Mouse (Mus musculus) lung, embryonic 16.5 days (tissue): ENCODE measurements around the gene Ttyh2. TPM values are rescaled to one million over a fixed set of nuclear protein-coding genes. Genes with fewer than 3 reads are reported as not detected.
"Not testable (repeated sequence)": the region's sequence is repeated elsewhere in the genome, so short reads cannot be mapped to it uniquely, and the experiment has no call there.

Experiments used
- ATAC-seq: fragments of 200-750 bp; cut with Nextera tagmentation; 2 replicates; pipeline ENCODE4 v1.8.0; 2017; ENCODE audit warnings: low read depth, mild to moderate bottlenecking, moderate library complexity
- H3K27ac ChIP-seq: fragments of 300-500 bp; sonication (generic); 2 replicates; pipeline ENCODE4 v1.5.1; 2014; ENCODE audit warnings: mild to moderate bottlenecking, control low read depth, low read length
- H3K27me3 ChIP-seq: fragments of 300-500 bp; sonication (generic); 2 replicates; pipeline ENCODE4 v1.6.1; 2014; ENCODE audit warnings: low read depth, low read length, mixed read lengths; ENCODE audit not compliant: control insufficient read depth, insufficient read depth
- H3K36me3 ChIP-seq: fragments of 300-500 bp; sonication (generic); 2 replicates; pipeline ENCODE4 v1.6.1; 2014; ENCODE audit warnings: low read length; ENCODE audit not compliant: control insufficient read depth, insufficient read depth
- H3K4me1 ChIP-seq: fragments of 300-500 bp; sonication (generic); replicated peaks from 2 replicates; pipeline ENCODE4 v1.6.1; 2014; ENCODE audit warnings: low read length, mixed read lengths; ENCODE audit not compliant: control insufficient read depth, insufficient read depth
- H3K4me2 ChIP-seq: fragments of 300-500 bp; sonication (generic); 2 replicates; pipeline ENCODE4 v1.6.1; 2014; ENCODE audit warnings: low read depth, low read length, control low read depth
- H3K4me3 ChIP-seq: fragments of 300-500 bp; sonication (generic); 2 replicates; pipeline ENCODE4 v1.5.1; 2014; ENCODE audit warnings: mild to moderate bottlenecking, low read length, control low read depth
- H3K9ac ChIP-seq: fragments of 300-500 bp; sonication (generic); 2 replicates; pipeline ENCODE4 v1.6.1; 2014; ENCODE audit warnings: low read length, control low read depth
- H3K9me3 ChIP-seq: fragments of 300-500 bp; sonication (generic); 2 replicates; pipeline ENCODE4 v1.6.1; 2016; ENCODE audit warnings: low read length; ENCODE audit not compliant: control insufficient read depth
- WGBS: fragments of 180-500 bp; shearing (Covaris S2); extraction: QIAGEN DNeasy Blood & Tissue Kit; methylation state at CpG from one replicate; pipeline ENCODE4 v1.1.7; 2014; 5-methylcytosine and 5-hydroxymethylcytosine counted together
- polyA plus RNA-seq: library from polyadenylated mRNA; unstranded; fragments of >200 nt; fragmentation: Nextera tagmentation; extraction: Ambion mirVana; gene quantifications from 2 replicates; pipeline ENCODE4 v1.2.1, GENCODE M21; 2015

The Ttyh2 gene
- polyA plus RNA-seq, 1 experiment from 2014 or later = 13.7 TPM

DNA sequence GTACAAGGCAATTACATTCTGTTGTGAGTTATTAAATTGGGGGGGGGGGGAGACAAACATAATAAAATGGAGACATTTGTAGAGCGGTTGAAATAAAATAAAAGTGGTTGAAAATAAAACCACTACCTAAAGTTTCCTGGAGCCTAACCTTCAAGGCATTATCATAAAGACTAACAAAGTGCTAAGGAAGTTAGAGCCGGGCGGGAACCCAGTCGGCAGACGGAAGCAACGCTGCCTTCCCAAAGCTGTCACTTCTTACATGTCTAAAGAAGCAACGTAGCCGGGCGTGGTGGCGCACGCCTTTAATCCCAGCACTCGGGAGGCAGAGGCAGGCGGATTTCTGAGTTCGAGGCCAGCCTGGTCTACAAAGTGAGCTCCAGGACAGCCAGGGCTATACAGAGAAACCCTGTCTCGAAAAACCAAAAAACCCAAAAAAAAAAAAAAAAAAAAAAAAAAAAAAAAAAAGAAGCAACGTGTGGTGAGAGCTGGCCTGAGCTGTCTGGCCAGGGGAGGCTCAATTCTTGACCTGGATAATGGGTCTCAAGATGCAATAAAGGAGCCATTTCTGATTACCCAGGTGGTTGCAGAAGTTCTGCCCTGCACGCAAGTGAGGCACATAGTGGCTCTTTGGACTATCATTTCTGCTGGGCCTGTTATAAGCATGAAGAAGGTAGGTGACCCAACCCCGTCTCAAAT lies 7.8 kb upstream of the Ttyh2 start:
- Histone ChIP-seq H3K4me2 (no peak overlapping the region), H3K36me3 (peaks cover 20% of the 10 kb centered on the region), H3K9ac (no peak overlapping the region), H3K27ac (no peak overlapping the region), H3K9me3 (no peaks in the 10 kb centered on the region), H3K4me3 (no peak overlapping the region), H3K27me3 (peaks cover 6% of the 10 kb centered on the region; the same call in 1 of the 2 replicates), H3K4me1 (peaks cover 11% of the 10 kb centered on the region)
- WGBS = 34% methylated on average over 16 of the region's 18 CpGs
- ATAC-seq = no peak

DNA sequence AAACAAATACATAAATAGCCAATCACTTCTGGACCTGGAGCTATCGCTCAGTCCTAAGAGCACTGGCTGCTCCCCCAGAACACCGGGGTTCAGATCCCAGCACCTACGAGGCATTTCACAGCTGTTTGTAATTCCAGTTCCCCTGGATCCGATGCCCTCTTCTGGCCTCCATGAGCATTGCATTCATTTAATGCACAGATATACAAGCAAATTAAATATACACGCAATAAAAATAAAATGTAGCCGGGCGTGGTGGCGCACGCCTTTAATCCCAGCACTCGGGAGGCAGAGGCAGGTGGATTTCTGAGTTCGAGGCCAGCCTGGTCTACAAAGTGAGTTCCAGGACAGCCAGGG lies 7.3 kb upstream of the Ttyh2 start:
- not testable (repeated sequence) for H3K9ac ChIP-seq, H3K27me3 ChIP-seq, H3K4me3 ChIP-seq, H3K4me2 ChIP-seq, ATAC-seq, H3K27ac ChIP-seq, H3K9me3 ChIP-seq
- H3K4me1 ChIP-seq = peaks cover 11% of the 10 kb centered on the region
- 18% methylated on average over 11 of the region's 11 CpGs for WGBS
- H3K36me3 ChIP-seq = peaks cover 24% of the 10 kb centered on the region

DNA sequence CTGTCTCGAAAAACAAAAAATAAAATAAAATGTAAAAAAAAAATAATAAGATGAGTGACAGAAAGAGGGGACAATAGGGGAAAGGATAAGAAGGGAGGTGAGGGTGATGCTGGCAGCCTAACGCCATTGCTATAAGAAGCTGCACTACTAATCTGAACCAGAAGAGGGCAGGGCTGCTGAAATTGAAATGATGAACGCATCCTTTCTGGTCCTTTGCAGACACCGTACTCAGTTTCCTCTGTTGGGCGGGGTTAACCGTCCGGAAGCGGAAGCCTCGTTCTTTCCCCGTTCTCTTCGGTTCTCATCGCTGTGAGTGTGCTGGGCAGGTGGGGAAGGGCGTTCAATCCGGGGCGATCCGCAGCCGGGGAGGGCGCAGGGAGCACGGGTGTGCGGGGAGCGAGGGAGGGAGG lies 6.9 kb upstream of the Ttyh2 start, which contains the start of gene Rpl38:
Gene Rpl38 (plus strand): TSS at position 224 of the 410 bp plus-strand sequence.
- Histone ChIP-seq H3K9ac (peak within 1 kb of the TSS; percentile 95), H3K27me3 (peaks cover 6% of the 10 kb centered on the region; the same call in 1 of the 2 replicates), H3K4me1 (peaks cover 11% of the 10 kb centered on the region), H3K27ac (peak within 1 kb of the TSS; percentile 89), H3K36me3 (peaks cover 27% of the 10 kb centered on the region), H3K4me3 (peak within 1 kb of the TSS; percentile 91), H3K4me2 (peak within 1 kb of the TSS; percentile 61), H3K9me3 (no peaks in the 10 kb centered on the region)
- peak; percentile 90 for ATAC-seq
- WGBS = 2% methylated on average over 20 of the region's 21 CpGs

DNA sequence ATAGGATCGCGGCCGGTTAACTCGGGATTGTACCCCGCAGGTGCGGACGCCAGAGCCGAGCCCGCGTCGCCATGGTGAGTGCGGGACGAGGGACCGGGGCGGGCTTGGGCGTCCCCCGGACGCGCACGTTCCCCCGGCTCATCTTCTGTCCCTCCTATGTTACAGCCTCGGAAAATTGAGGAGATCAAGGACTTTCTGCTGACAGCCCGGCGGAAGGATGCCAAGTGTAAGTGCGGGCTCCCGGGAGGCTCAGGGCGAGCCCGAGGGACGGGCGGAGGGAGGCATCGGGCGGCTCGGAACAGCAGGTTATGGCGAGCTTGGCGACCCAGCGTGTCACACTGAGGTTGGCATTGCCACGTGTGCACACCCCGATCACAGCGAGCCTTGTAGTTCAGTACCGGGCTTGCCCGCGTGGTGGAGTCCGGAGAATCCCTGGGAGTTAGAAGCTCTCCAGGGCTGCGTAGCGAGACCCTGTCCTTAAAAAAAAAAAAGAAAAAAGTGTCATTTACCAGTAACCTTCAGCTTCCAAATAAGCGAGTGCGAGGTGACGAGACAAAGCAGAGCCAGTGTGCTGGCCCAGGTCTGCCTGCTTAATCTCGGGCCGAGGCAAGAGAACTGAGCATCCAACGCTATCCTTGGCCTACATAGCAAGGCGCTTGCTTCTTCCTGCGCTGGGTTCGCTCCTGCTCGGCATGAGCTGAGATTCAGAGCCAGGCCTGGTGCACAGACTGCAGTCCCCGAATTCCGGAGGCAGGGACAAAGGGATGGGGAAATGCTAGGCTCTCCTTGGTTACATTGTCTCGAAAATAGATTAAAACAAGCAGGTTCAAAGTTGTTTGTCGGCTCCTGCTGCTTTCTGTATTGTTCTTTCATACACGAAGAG lies 6.2 kb upstream of the Ttyh2 start:
- Histone ChIP-seq H3K4me3 (peak overlapping the region; percentile 91), H3K9ac (peak overlapping the region; percentile 95), H3K9me3 (no peaks in the 10 kb centered on the region), H3K4me2 (peak overlapping the region; percentile 61), H3K4me1 (peaks cover 11% of the 10 kb centered on the region), H3K27me3 (peaks cover 5% of the 10 kb centered on the region; the same call in 1 of the 2 replicates), H3K36me3 (peaks cover 29% of the 10 kb centered on the region), H3K27ac (peak overlapping the region; percentile 89)
- under 1% methylated on average over 55 of the region's 60 CpGs for WGBS
- ATAC-seq = peak; percentile 79

DNA sequence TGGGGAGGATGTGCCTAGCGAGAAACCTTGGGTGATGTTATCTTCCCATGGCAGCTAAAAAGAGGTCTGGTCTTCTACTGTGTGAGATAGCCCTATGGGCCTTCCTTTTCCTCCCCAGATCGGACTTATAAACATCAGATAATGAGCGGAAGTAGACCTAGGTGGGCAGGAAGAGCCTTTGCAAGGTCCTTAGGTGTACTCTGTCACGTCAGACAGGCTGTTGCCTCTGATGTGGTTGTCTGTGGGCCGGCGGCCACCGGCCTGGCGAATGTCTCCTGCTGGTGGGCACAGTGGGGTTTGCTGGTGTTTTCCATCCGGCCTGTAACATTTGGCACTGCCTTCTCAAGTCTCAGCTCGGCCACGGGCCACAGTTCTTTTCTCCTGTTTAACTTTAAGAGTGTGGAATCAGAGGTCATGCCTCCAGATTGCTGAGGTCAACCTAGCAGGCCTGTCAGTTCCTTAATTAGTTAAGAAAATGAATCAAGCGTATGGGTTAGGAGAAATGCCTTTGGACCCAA lies 5.5 kb upstream of the Ttyh2 start:
- 11% methylated on average over 12 of the region's 12 CpGs for WGBS
- no peak overlapping the region for H3K27ac ChIP-seq
- no peaks in the 10 kb centered on the region for H3K9me3 ChIP-seq
- ATAC-seq = no peak
- peak overlapping the region; percentile 61 for H3K4me2 ChIP-seq
- H3K9ac ChIP-seq = peak overlapping the region; percentile 95
- H3K4me3 ChIP-seq = peak overlapping the region; percentile 91
- peaks cover 29% of the 10 kb centered on the region for H3K36me3 ChIP-seq
- peaks cover 11% of the 10 kb centered on the region for H3K4me1 ChIP-seq
- peaks cover 2% of the 10 kb centered on the region; the same call in 1 of the 2 replicates for H3K27me3 ChIP-seq

DNA sequence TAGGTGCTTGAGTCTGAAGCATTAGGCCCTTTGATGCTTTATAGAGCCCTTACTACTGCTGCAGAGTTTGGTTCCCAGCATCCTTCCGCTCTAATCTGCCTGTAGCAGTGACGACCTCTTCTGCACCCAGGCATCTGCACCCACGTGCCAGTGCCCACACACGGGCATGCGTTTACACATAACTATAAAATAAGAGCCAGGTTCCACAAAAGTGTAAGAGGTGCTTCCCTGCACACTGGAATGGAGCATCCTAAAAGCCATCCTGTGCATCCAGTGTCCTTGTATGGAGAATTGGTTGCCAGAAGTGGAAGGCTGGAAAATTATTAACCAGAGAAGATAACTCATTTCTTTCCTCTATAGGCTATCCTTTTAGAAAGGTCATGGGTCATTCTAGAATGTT lies 4.1 kb upstream of the Ttyh2 start:
- Histone ChIP-seq H3K27me3 (peaks cover 2% of the 10 kb centered on the region; the same call in 1 of the 2 replicates), H3K9ac (no peak overlapping the region), H3K9me3 (no peaks in the 10 kb centered on the region), H3K36me3 (peaks cover 29% of the 10 kb centered on the region), H3K4me1 (peaks cover 20% of the 10 kb centered on the region), H3K4me3 (no peak overlapping the region), H3K27ac (no peak overlapping the region), H3K4me2 (no peak overlapping the region)
- no peak for ATAC-seq
- WGBS = 89% methylated on average over 5 of the region's 5 CpGs

DNA sequence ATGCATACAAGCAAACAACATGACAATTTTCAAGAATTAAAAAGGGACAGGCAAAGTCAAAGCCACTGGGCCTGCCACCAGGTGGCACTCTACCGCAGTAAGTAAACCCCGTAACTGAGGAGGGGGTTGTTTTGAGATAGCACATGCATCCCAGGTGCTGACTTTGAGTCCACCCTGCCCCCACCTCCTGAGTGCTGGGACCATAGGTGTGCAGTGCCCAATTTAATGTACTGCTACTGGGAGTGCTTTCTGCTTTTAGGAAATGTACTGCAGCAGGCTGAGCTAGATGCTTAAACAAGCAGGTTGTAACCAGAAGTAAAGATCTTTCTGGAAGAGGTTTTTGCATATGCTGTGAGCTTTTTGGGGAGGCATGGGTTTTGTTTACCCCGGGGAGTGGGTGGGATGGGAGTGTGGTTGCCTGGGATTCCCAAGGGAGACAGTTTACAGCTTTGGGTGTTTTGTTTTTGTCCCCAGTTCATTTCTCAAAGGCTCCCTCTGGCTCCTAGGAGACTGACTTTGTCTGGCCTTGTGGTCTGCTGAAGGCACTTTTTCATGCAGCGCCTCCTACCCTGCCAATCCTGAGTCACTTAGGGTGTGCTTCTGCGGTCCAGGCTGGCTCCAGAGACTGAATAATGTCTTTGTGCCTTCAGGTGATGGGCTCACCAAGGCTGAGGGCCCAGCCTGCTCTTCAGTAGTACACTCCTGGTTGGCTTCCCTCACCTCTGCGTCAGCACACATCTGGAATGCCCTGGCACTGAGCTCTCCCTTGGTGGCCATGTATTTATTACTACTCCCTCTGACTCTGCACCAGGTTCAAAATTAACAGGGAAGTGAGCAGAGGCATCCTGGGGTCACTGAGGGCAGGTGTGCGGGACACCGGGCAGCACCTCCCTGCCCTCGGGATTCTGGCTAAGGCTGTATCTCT lies 2.2 kb upstream of the Ttyh2 start:
- Histone ChIP-seq H3K4me1 (peaks cover 23% of the 10 kb centered on the region), H3K27ac (no peak overlapping the region), H3K4me3 (no peak overlapping the region), H3K4me2 (no peak overlapping the region), H3K27me3 (no peaks in the 10 kb centered on the region; the same call in 1 of the 2 replicates), H3K9ac (no peak overlapping the region), H3K9me3 (no peaks in the 10 kb centered on the region), H3K36me3 (peaks cover 29% of the 10 kb centered on the region)
- no peak for ATAC-seq
- 59% methylated on average over 9 of the region's 9 CpGs for WGBS

DNA sequence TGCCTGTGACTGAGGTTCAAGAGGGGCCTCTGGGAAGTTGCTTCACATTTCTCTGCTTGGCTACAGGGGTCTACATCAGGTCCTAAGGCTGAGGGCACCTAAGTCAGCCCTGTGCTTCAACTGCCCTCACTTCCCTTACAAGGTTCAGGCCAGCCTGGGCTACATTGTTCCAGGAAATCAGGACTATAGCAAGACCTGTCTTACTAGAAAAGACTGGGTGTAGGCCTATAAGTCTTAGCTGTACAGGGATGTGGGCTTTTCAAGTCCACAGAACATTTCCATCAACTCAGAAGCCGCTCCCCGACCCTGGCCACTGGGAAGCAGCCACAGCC lies 1.5 kb upstream of the Ttyh2 start:
- Histone ChIP-seq H3K36me3 (peaks cover 29% of the 10 kb centered on the region), H3K9ac (no peak overlapping the region), H3K4me1 (peaks cover 23% of the 10 kb centered on the region), H3K27me3 (no peaks in the 10 kb centered on the region; the same call in 1 of the 2 replicates), H3K27ac (no peak overlapping the region), H3K4me3 (no peak overlapping the region), H3K9me3 (no peaks in the 10 kb centered on the region), H3K4me2 (no peak overlapping the region)
- 83% methylated on average over 2 of the region's 2 CpGs for WGBS
- ATAC-seq = no peak
